Mouse (Mus musculus): Measurements from ENCODE around the gene Rsph3b. TPM values are rescaled to one million over a fixed set of nuclear protein-coding genes. Genes with fewer than 3 reads are reported as not detected.
"Not testable (repeated sequence)": the region's sequence is repeated elsewhere in the genome, so short reads cannot be mapped to it uniquely, and the experiment has no call there.

Gene Rsph3b
- polyA plus RNA-seq, 1 experiment from 2014 or later, result 43.5 TPM

DNA sequence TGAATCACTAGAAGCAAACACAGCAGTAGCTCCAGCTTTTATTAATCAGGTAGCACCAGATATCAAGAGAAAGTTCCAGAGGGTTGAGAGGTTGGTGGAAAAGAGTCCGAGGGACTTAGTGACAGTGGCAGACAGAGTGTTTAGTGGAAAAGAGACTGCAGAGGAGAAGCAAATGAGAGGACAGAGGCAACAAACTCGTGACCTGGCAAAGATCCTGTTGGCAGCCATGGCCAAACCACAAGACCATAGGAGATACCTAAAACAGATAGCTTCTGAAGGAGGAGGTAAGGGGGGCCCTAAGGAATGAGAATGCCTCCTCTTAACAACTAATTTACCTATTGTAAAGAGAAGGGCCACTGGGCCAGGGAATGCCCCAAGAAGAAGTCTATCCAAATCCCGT, 29.1 kb downstream of the Rsph3b start:
- H3K27ac ChIP-seq (ENCODE audit: low read length); H3K4me2 ChIP-seq (ENCODE audit: low read depth, low read length); H3K9me3 ChIP-seq (replicated peaks; ENCODE audit: control insufficient read depth, low read length); H3K4me1 ChIP-seq (ENCODE audit: control insufficient read depth, insufficient read depth, low read length); ATAC-seq (ENCODE audit: insufficient read depth, low FRiP score); H3K4me3 ChIP-seq (replicated peaks; ENCODE audit: low read length); H3K27me3 ChIP-seq (ENCODE audit: control insufficient read depth, insufficient read depth, low read length); H3K9ac ChIP-seq (ENCODE audit: low read length); H3K36me3 ChIP-seq (ENCODE audit: control insufficient read depth, insufficient read depth, low read length): not testable (repeated sequence)
- 97% methylated on average over 3 of the region's 3 CpGs for WGBS

DNA sequence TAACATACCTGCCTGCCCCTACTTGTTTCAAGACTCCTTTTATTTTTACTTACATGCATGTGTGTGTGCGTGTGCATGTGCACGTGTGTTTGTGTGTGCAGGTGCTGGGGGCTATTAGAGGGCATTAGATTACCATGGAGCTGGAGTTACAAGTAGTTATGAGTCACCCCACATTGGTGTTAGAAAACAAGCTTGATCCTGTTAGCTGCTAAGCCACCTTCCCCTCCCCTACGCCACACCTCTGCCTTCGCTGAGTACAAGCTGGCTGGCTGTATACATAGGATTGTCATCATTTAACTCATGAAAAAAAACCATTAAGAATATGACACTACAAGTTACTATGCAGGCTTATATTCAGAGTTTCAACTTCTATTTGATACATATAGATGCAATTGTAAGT, 33.2 kb downstream of the Rsph3b start:
- 75% methylated on average over 2 of the region's 4 CpGs for WGBS
- peak; percentile 71; the same call in 1 of the 2 replicates for ATAC-seq (ENCODE audit: insufficient read depth, low FRiP score)

DNA sequence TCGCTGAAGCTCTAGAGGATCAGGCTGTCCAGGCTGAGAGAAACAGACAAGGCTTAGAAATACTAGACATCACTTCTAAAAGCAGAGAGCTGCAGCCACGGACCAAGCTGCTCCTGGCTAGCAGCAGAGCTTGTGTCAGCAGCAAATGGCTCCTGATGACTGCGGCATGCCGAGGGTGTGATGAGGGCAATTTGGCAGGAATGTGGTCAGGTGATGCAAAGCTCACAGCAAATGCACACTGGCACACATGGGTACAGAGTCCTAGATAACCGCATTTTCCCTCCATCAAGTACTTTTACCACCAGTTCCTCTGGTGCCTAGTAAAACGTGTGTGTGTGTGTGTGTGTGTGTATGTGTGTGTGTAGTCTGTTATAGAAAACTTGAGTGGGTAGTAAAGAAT, 34.4 kb downstream of the Rsph3b start:
- WGBS, result 74% methylated on average over 1 of the region's 6 CpGs
- not testable (repeated sequence) for H3K27ac ChIP-seq (ENCODE audit: low read length); H3K4me2 ChIP-seq (ENCODE audit: low read depth, low read length); ATAC-seq (ENCODE audit: insufficient read depth, low FRiP score); H3K9me3 ChIP-seq (replicated peaks; ENCODE audit: control insufficient read depth, low read length); H3K9ac ChIP-seq (ENCODE audit: low read length); H3K4me1 ChIP-seq (ENCODE audit: control insufficient read depth, insufficient read depth, low read length); H3K36me3 ChIP-seq (ENCODE audit: control insufficient read depth, insufficient read depth, low read length); H3K27me3 ChIP-seq (ENCODE audit: control insufficient read depth, insufficient read depth, low read length); H3K4me3 ChIP-seq (replicated peaks; ENCODE audit: low read length)

More for the DNA sequence above, 33.2 kb downstream of the Rsph3b start:
- H3K27me3 ChIP-seq (ENCODE audit: control insufficient read depth, insufficient read depth, low read length); H3K4me3 ChIP-seq (replicated peaks; ENCODE audit: low read length); H3K4me1 ChIP-seq (ENCODE audit: control insufficient read depth, insufficient read depth, low read length); H3K27ac ChIP-seq (ENCODE audit: low read length); H3K4me2 ChIP-seq (ENCODE audit: low read depth, low read length); H3K36me3 ChIP-seq (ENCODE audit: control insufficient read depth, insufficient read depth, low read length); H3K9ac ChIP-seq (ENCODE audit: low read length); H3K9me3 ChIP-seq (replicated peaks; ENCODE audit: control insufficient read depth, low read length): not testable (repeated sequence)

DNA sequence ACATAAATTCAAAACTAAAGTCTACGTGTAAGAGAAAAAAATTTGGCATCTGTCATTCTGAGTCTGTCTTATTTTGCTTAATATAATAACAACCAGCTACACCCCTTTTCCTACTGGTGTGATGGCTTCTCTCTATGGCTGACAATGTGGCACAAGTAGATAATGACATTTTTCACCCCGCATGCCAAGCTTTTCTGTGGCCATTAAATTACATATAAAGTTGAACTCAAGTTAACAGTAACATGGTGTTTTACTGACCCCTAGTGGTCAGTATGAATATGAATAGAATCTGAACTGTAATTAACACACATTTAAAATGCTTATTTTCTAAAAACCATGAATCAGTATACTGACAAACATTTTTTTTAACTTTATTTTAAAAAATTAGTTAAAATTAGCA, 48.1 kb downstream of the Rsph3b start:
- H3K4me1 ChIP-seq (ENCODE audit: control insufficient read depth, insufficient read depth, low read length); H3K4me3 ChIP-seq (replicated peaks; ENCODE audit: low read length); H3K4me2 ChIP-seq (ENCODE audit: low read depth, low read length); ATAC-seq (ENCODE audit: insufficient read depth, low FRiP score); H3K36me3 ChIP-seq (ENCODE audit: control insufficient read depth, insufficient read depth, low read length); H3K27me3 ChIP-seq (ENCODE audit: control insufficient read depth, insufficient read depth, low read length); H3K27ac ChIP-seq (ENCODE audit: low read length); H3K9me3 ChIP-seq (replicated peaks; ENCODE audit: control insufficient read depth, low read length); H3K9ac ChIP-seq (ENCODE audit: low read length): not testable (repeated sequence)
- 69% methylated on average over 1 of the region's 2 CpGs for WGBS

DNA sequence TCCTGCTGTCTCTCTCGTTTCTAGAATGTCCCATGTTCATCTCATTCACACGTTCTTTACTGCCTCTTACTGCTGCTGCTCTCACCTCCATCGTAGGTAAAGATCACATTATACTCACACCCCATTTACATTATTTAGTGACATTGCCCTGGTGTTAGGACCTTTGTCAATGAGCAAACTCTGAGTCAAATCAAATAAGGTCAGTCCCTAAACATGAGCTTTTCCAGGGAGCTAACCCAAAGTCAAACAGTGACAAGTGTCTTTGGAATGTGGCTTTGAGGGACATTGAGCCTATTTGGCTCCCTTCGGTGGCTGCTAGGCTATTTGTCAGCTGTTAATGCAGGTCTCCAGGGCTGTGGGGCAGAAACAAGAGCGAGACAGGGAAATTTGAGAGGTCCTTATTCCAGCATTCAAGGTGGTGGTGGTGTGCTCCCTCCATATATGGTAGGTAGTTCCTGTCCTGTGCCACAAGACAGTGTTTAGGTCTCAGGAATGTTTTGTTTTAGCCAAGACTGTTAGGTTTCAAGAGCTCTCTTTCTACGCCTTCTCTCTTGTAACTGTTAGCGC, 50.4 kb downstream of the Rsph3b start:
- H3K9me3 ChIP-seq (replicated peaks; ENCODE audit: control insufficient read depth, low read length); H3K27ac ChIP-seq (ENCODE audit: low read length); H3K4me1 ChIP-seq (ENCODE audit: control insufficient read depth, insufficient read depth, low read length); H3K4me2 ChIP-seq (ENCODE audit: low read depth, low read length); H3K9ac ChIP-seq (ENCODE audit: low read length); H3K4me3 ChIP-seq (replicated peaks; ENCODE audit: low read length); H3K36me3 ChIP-seq (ENCODE audit: control insufficient read depth, insufficient read depth, low read length); H3K27me3 ChIP-seq (ENCODE audit: control insufficient read depth, insufficient read depth, low read length): not testable (repeated sequence)
- ATAC-seq (ENCODE audit: insufficient read depth, low FRiP score), result peak; percentile 75; the same call in 1 of the 2 replicates
- 39% methylated on average over 7 of the region's 7 CpGs for WGBS

DNA sequence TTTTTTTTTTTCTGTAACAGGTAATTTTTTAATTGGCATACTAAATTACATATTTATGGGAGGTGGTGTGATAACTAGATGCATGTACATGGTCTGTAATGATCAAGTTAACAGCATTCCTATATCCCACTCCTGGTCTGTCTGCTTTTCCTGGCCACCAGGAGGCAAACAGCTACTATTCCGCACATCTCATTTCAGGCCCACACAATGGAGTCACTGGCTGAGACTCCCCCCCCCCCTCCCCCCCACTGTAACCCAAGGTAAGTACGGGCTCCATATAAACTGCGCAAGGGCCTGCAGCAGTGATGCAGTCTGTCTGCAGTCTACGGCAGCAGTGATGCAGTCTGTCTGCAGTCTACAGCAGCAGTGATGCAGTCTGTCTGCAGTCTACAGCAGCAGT, 51.7 kb downstream of the Rsph3b start:
- H3K27me3 ChIP-seq (ENCODE audit: control insufficient read depth, insufficient read depth, low read length), result no peaks in the 10 kb centered on the region
- no peaks in the 10 kb centered on the region for H3K36me3 ChIP-seq (ENCODE audit: control insufficient read depth, insufficient read depth, low read length)
- 73% methylated on average over 4 of the region's 4 CpGs for WGBS
- no peaks in the 10 kb centered on the region for H3K4me1 ChIP-seq (ENCODE audit: control insufficient read depth, insufficient read depth, low read length)
- H3K9ac ChIP-seq (ENCODE audit: low read length), result no peak overlapping the region
- no peak overlapping the region for H3K27ac ChIP-seq (ENCODE audit: low read length)
- no peaks in the 10 kb centered on the region for H3K9me3 ChIP-seq (replicated peaks; ENCODE audit: control insufficient read depth, low read length)
- no peak overlapping the region for H3K4me2 ChIP-seq (ENCODE audit: low read depth, low read length)
- no peak overlapping the region for H3K4me3 ChIP-seq (replicated peaks; ENCODE audit: low read length)
- ATAC-seq (ENCODE audit: insufficient read depth, low FRiP score), result no peak

- no peak for ATAC-seq (ENCODE audit: insufficient read depth, low FRiP score)
- WGBS, result 77% methylated on average over 10 of the region's 10 CpGs
- H3K36me3 ChIP-seq (ENCODE audit: control insufficient read depth, insufficient read depth, low read length), result no peaks in the 10 kb centered on the region
Measured at GRCm38 (mm10) chr17:6893332-6893731, 55.1 kb downstream of the Rsph3b start.

DNA sequence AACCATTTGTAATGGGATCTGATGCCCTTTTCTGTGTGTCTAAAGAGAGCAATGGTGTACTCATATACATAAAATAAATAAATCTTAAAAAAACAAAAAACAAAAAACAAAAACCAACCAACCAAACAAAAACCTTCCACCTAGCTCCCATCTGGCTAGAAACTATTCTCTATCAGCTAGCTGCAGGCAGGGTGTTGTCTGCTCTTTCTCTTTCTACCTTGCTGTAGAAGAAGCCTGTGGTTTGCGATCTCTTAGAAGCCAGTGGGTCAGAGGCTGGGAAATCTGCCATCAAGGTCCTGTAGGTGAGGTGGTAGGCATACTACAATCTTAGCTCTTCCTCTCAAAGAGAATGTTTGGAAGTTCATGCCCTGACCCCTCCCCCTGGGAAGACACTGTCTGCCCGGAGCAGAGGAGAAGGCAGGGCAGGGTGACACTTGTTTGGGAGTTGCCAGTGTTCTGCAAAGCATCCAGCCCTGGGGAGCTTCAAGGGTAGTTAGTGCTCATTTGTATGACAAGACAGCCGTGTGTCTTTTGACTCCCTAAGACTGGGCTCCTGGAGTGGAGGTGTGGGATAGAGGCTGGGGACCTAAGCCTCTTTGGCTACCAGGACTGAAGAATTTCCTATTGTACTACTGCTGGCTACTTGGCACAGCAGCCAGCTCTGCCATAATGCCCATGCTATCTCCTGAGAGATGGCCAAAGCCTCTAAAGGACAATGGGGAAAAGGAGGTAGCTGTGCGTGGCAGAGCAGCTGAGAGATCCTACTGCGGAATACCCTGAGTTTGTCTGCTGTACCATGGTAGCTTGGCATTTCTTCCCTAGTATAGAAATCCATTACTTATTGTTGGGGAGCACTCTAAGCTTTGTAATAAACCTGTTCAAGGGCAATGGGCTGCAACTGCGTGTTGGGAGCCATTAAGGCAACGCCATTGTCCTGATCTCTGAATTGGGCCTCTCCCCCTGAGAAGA, 56.2 kb downstream of the Rsph3b start:
- no peaks in the 10 kb centered on the region for H3K9me3 ChIP-seq (replicated peaks; ENCODE audit: control insufficient read depth, low read length)
- no peak overlapping the region for H3K4me2 ChIP-seq (ENCODE audit: low read depth, low read length)
- WGBS, result 76% methylated on average over 7 of the region's 7 CpGs
- H3K27ac ChIP-seq (ENCODE audit: low read length), result no peak overlapping the region
- H3K4me3 ChIP-seq (replicated peaks; ENCODE audit: low read length), result no peak overlapping the region
- no peak for ATAC-seq (ENCODE audit: insufficient read depth, low FRiP score)
- H3K36me3 ChIP-seq (ENCODE audit: control insufficient read depth, insufficient read depth, low read length), result no peaks in the 10 kb centered on the region
- H3K4me1 ChIP-seq (ENCODE audit: control insufficient read depth, insufficient read depth, low read length), result no peaks in the 10 kb centered on the region
- H3K9ac ChIP-seq (ENCODE audit: low read length), result no peak overlapping the region
- H3K27me3 ChIP-seq (ENCODE audit: control insufficient read depth, insufficient read depth, low read length), result no peaks in the 10 kb centered on the region

More at GRCm38 (mm10) chr17:6893332-6893731, 55.1 kb downstream of the Rsph3b start:
- H3K4me1 ChIP-seq (ENCODE audit: control insufficient read depth, insufficient read depth, low read length), result no peaks in the 10 kb centered on the region
- no peak overlapping the region for H3K4me3 ChIP-seq (replicated peaks; ENCODE audit: low read length)
- H3K9ac ChIP-seq (ENCODE audit: low read length), result no peak overlapping the region
- no peaks in the 10 kb centered on the region for H3K27me3 ChIP-seq (ENCODE audit: control insufficient read depth, insufficient read depth, low read length)
- no peak overlapping the region for H3K27ac ChIP-seq (ENCODE audit: low read length)
- no peaks in the 10 kb centered on the region for H3K9me3 ChIP-seq (replicated peaks; ENCODE audit: control insufficient read depth, low read length)
- H3K4me2 ChIP-seq (ENCODE audit: low read depth, low read length), result no peak overlapping the region

- Histone ChIP-seq H3K4me1 (ENCODE audit: control insufficient read depth, insufficient read depth, low read length) (no peaks in the 10 kb centered on the region), H3K9ac (ENCODE audit: low read length) (no peak overlapping the region), H3K27me3 (ENCODE audit: control insufficient read depth, insufficient read depth, low read length) (no peaks in the 10 kb centered on the region), H3K4me2 (ENCODE audit: low read depth, low read length) (no peak overlapping the region), H3K27ac (ENCODE audit: low read length) (no peak overlapping the region), H3K9me3 (replicated peaks; ENCODE audit: control insufficient read depth, low read length) (no peaks in the 10 kb centered on the region), H3K36me3 (ENCODE audit: control insufficient read depth, insufficient read depth, low read length) (no peaks in the 10 kb centered on the region), H3K4me3 (replicated peaks; ENCODE audit: low read length) (no peak overlapping the region)
- 78% methylated on average over 1 of the region's 1 CpGs for WGBS
- no peak for ATAC-seq (ENCODE audit: insufficient read depth, low FRiP score)
Measured at GRCm38 (mm10) chr17:6886445-6886844, 62.0 kb downstream of the Rsph3b start.

Data from stomach, embryonic 16.5 days (tissue).